Mouse (Mus musculus): ENCODE measurements around the gene Ap1s1.

The Ap1s1 gene

GRCm38 (mm10) chr5:137062601-137063000 lies 16.7 kb upstream of the Ap1s1 start:
- DNase-seq = no peak

GRCm38 (mm10) chr5:137061809-137062481 lies 16.0 kb upstream of the Ap1s1 start:
- DNase-seq = peak in 1 of 2 experiments; percentile 50

GRCm38 (mm10) chr5:137054873-137055272 lies 8.9 kb upstream of the Ap1s1 start:
- no peak for DNase-seq

GRCm38 (mm10) chr5:137054299-137054698 lies 8.4 kb upstream of the Ap1s1 start:
- no peak for DNase-seq

- no peak for DNase-seq
Measured at GRCm38 (mm10) chr5:137051914-137052505, 6.1 kb upstream of the Ap1s1 start.

- DNase-seq = no peak
Measured at GRCm38 (mm10) chr5:137051125-137051524, 5.2 kb upstream of the Ap1s1 start.

- no peak for DNase-seq
Measured at GRCm38 (mm10) chr5:137046991-137047390, 1.1 kb upstream of the Ap1s1 start.

- no peak for DNase-seq
Measured at GRCm38 (mm10) chr5:137046324-137046718, 386 bp upstream of the Ap1s1 start.

GRCm38 (mm10) chr5:137043997-137044396 lies 1.9 kb downstream of the Ap1s1 start:
- no peak for DNase-seq

- DNase-seq = no peak
Measured at GRCm38 (mm10) chr5:137041442-137041841, 4.5 kb downstream of the Ap1s1 start.

GRCm38 (mm10) chr5:137039453-137039852 lies 6.5 kb downstream of the Ap1s1 start:
- DNase-seq = no peak

- no peak for DNase-seq
Measured at GRCm38 (mm10) chr5:137036211-137036610, 9.7 kb downstream of the Ap1s1 start.

GRCm38 (mm10) chr5:137032641-137033074 lies 13.3 kb downstream of the Ap1s1 start:
- DNase-seq = peak; percentile 75 to 81

GRCm38 (mm10) chr5:137032033-137032421 lies 13.9 kb downstream of the Ap1s1 start:
- peak in 1 of 2 experiments; percentile 8 for DNase-seq

GRCm38 (mm10) chr5:137031076-137032032 lies 14.6 kb downstream of the Ap1s1 start:
- DNase-seq = no peak

- DNase-seq = no peak
Measured at GRCm38 (mm10) chr5:137030416-137030810, 15.5 kb downstream of the Ap1s1 start.

GRCm38 (mm10) chr5:137029643-137030415 lies 16.1 kb downstream of the Ap1s1 start:
- peak; percentile 84 to 92 for DNase-seq

GRCm38 (mm10) chr5:137029273-137029585 lies 16.7 kb downstream of the Ap1s1 start:
- DNase-seq = no peak

- DNase-seq = no peak
Measured at GRCm38 (mm10) chr5:137028561-137029272, 17.2 kb downstream of the Ap1s1 start.

- DNase-seq = no peak
Measured at GRCm38 (mm10) chr5:137026092-137026491, 19.8 kb downstream of the Ap1s1 start, which contains the start of gene Vgf. TSS of gene Vgf (plus strand) at chr5:137026392.

GRCm38 (mm10) chr5:137025132-137025531 lies 20.8 kb downstream of the Ap1s1 start:
- peak; percentile 45 to 81 for DNase-seq

- DNase-seq = no peak
Measured at GRCm38 (mm10) chr5:137024318-137024717, 21.6 kb downstream of the Ap1s1 start.

All from spleen, adult 18-20 months (tissue).